Mouse (Mus musculus): Measurements from ENCODE around the gene Cct8. TPM values are rescaled to one million over a fixed set of nuclear protein-coding genes. Genes with fewer than 3 reads are reported as not detected.

The Cct8 gene
- polyA plus RNA-seq (2015; fragmentation: Illumina TruSeq; extraction: RNeasy Lipid Tissue Mini Kit (QIAGEN cat#74804); ENCODE audit: low read depth, low replicate concordance): 196 TPM

DNA sequence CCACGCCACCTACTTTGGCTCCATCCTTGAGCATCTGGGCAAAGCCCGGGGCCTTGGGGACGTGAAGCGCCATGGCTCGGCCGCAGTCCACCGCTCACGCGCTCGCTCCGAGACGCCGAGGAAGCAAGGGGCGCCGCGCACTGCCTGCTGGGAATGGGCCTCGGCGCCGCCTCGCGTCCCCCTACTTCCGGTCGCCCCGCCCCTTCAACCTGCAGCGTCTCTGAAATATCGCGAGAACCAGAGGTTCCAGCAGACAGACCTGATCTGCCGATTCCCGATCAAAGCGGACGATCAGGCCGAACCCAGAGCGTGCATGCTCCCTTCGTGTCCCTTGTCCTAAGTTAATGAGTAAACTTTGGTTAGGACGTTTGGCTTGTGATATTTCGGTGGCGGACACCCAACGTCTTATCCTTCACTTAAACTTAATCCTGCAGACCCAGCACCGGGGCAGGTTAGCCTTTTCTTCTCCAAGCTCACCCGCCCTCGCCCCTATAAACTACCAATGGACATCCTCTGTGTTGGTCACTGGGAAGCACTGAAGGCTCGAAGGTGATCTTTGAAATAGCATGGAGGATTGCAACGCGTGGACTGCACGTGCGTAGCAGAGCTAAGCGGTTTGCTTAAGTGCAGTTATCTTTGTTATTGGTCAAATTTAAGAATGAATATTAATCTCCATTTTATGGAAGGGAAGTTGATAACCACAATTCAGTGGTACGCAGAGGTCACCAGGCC is at the start of gene Cct8:
Gene Cct8, minus strand, starts transcription at position 158 of the 732 bp plus-strand sequence.

DNA sequence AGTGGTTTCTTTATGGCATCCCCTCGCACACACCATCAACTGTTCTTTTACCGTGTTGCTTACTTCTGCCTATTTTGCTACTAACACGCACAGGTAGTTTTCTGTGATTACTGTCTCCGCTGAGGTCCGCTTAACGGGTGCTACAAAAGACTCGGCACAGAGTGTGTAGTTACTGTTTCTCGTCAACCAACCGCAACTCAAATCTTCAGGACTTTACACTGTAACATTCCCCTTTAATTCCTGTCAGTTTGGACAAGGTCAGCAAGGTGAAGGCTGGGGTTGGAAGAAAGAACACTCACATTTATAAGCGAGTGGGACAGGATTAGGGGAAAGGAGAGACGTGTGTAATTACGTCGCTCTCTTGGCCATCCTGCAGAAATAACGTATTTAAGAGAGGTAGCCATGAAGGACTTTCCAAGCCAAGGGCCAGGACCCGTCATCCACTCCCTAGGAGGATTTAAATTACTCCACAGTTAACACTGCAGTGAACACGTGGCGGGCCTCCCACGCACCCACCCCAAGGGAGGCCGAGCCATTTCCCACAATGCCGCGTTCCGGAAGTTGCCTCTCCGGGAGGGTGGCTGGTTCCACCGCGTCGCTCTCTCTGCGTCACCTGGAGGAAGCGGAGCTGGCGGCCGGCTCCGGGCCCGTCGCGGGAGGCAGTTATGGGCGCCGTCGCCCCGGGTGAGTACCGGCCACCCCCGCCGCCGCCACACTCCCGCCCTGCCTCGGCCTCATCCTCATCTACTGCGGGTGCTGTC is 41.1 kb downstream of the Cct8 start, which contains the start of gene Usp16:
Gene Usp16, plus strand, starts transcription at position 285 of the 761 bp plus-strand sequence.

DNA sequence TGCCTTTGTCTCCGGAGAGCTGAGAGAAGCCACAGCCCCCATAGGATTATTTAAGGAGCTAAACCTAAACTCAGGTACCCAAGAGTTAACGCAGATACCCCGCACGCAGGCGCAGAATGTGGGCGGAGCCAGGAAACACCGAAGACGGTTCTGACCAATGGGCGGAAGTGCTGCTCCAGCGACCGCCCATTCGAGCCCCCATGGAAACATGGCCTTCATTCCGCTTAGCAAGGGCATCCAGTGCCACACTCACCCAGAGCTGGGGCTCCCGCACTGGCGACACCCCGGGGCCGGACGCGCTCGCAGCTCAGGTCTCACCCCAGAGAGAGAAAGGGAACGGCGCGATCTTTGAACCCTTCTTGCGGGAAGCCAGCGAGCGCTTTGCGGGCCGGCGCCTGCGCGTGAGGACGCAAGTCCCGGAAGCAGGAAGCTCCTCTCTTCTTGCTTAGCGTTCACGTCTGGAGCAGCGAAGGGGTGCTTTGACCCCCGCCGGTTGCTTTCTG is 55.4 kb downstream of the Cct8 start, which contains the start of gene Rwdd2b:
Gene Rwdd2b, minus strand, starts transcription at position 390 of the 503 bp plus-strand sequence.

Other genes starting within 250 kb of the Cct8 start
- 28.7 TPM for gene N6amt1, start 141.7 kb downstream of the Cct8 start, polyA plus RNA-seq (2015; fragmentation: Illumina TruSeq; extraction: RNeasy Lipid Tissue Mini Kit (QIAGEN cat#74804); ENCODE audit: low read depth, low replicate concordance)
- 22.9 TPM for gene Ltn1, start 63.3 kb downstream of the Cct8 start, polyA plus RNA-seq (2015; fragmentation: Illumina TruSeq; extraction: RNeasy Lipid Tissue Mini Kit (QIAGEN cat#74804); ENCODE audit: low read depth, low replicate concordance)
- gene Rwdd2b, start 55.3 kb downstream of the Cct8 start, polyA plus RNA-seq (2015; fragmentation: Illumina TruSeq; extraction: RNeasy Lipid Tissue Mini Kit (QIAGEN cat#74804); ENCODE audit: low read depth, low replicate concordance): 12.2 TPM
- 56.4 TPM for gene Usp16, start 41.2 kb downstream of the Cct8 start, polyA plus RNA-seq (2015; fragmentation: Illumina TruSeq; extraction: RNeasy Lipid Tissue Mini Kit (QIAGEN cat#74804); ENCODE audit: low read depth, low replicate concordance)
- 1.5 TPM for gene Map3k7cl, start 57.5 kb upstream of the Cct8 start, polyA plus RNA-seq (2015; fragmentation: Illumina TruSeq; extraction: RNeasy Lipid Tissue Mini Kit (QIAGEN cat#74804); ENCODE audit: low read depth, low replicate concordance)
- 6.7 TPM for gene Bach1, start 203.1 kb upstream of the Cct8 start, polyA plus RNA-seq (2015; fragmentation: Illumina TruSeq; extraction: RNeasy Lipid Tissue Mini Kit (QIAGEN cat#74804); ENCODE audit: low read depth, low replicate concordance)